Mouse (Mus musculus): ENCODE data around the gene Plcg1. TPM values are rescaled to one million over a fixed set of nuclear protein-coding genes. Genes with fewer than 3 reads are reported as not detected.

Plcg1 gene
- total RNA-seq, 2 experiments from 2014 or later: 102 to 111 TPM

DNA sequence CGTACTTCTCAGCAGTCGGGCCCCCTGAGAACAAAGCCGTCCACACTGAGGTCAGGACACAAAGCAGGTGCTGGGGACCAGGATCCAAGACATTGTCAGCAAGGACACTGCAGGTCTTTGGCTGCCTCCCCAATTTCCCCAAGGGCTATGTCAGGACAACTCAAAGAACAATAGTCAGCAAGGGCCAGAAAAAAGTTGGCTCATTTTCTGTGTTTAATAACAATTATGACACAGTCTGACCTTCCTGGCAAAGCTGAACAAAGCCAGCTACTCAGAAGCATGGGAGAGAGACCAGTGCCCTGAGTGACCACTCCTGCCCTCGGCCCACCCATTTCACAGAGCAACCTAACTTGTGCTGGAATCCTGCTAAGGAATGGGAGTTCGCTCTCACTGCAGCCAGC, 35.3 kb downstream of the Plcg1 start:
- DNase-seq (ENCODE audit: low spot score in 2 of 2): no peak
- intact Hi-C loops (cut with DNase I): no loop called here

DNA sequence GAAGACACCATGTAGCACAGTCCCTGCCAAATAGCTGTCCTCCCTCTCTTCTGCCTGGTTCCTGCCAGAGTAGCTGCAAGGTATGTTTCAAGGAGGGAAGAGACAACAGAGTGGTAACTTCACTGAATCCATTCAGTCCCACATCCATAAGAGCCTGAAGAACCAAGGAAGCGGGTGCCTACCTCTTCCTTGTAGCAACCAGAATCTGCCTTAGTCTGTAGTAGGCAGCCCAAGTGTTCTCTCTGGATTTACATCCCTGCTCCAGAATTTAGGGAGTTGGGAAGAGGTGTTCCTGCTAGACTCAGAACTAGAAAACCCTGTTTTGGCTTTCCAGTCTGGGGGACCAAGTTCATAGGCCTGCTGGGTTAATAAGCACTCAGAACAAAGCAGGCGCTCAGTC, 36.1 kb downstream of the Plcg1 start:
- intact Hi-C loops (cut with DNase I): no loop called here
- DNase-seq (ENCODE audit: low spot score in 2 of 2): no peak

DNA sequence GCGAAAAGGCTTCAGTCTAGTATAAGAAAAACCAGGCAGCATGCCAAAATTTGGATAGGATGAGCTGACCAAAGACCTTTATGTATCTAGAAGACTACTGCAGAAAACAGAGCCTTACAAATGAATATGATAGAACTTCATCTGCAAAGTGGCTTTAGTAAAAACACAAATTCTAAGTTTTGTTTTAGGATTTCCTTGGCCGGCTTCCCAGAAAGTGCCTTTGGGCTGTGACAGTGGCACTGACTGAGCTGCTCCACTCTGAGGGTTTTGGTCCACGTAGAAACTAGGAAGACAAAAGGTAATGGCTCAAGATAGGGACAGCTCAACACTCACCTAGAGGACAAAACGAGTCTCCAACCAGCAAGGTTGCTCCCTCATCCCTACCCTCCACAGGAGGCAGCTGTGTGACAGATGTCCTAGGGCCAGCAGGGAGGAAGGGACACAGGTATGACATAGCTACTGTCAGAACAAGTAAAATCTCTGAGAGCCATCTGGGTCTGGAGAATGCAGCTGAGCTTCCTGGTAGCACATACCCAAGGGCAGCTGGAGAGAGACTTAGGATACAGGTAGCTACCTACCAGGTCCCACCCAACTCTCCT, 37.1 kb downstream of the Plcg1 start:
- intact Hi-C loops (cut with DNase I): no loop called here
- no peak for DNase-seq (ENCODE audit: low spot score in 2 of 2)

DNA sequence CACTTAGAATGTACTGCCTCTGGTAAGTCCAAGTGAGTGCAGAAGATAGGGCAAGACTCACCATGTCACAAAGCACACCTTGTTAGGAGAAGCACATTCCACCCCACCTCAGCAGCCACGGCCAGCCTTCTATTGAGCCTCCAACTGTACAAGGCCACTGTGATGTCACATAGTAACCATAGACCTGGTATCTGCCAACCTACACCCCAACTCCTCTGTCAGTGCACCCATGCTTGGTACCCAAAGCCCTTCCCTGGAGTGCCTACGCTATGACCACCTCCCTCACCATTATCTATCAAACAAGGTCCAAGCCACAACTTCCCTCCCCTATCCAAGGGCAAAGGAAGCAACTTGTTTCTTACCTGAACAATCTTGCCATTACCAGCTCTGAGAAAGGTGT, 37.9 kb downstream of the Plcg1 start:
- DNase-seq (ENCODE audit: low spot score in 2 of 2): no peak
- intact Hi-C loops (cut with DNase I): no loop called here

DNA sequence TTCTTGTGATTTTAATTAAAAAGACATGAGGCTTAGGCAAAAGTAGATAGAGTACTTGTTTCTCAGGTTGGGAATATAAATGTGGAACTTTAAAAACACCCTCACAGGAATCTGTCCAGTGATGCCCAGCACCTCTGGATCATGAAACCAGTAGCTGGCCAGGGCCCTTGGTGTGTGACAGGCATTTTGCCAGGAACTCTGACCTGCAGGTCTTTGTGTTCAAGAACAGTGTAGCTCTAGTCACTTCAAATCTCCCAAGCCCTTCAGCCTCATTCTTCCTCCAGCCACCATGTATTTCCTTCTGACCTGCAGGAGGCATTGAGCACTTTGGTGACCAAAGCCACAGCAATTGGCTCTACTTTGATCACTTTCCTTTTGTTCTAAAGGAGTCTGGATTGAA, 39.3 kb downstream of the Plcg1 start:
- no peak for DNase-seq (ENCODE audit: low spot score in 2 of 2)

DNA sequence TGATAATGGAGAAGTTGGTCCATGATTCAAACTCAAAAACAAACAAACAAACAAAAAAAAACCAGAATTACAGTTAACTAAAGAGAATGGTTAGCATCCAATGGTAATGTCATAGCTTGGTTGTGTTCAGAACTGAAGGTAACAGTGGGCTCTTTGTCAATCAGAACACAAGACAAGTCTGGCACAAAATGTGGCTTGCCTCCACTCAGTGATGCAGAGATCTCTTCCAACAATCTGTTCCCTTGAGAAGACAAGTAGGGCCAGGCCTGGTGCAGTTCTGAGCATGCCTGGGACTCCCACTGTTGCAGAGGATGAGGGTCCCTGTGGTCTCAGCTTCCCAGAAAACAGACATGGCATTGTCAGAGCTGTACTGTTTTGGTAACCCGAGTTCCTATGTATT, 39.8 kb downstream of the Plcg1 start:
- intact Hi-C loops (cut with DNase I): no loop called here
- DNase-seq (ENCODE audit: low spot score in 2 of 2): no peak

More for the DNA sequence above, 39.3 kb downstream of the Plcg1 start:
- intact Hi-C loops (cut with DNase I): no loop called here

DNA sequence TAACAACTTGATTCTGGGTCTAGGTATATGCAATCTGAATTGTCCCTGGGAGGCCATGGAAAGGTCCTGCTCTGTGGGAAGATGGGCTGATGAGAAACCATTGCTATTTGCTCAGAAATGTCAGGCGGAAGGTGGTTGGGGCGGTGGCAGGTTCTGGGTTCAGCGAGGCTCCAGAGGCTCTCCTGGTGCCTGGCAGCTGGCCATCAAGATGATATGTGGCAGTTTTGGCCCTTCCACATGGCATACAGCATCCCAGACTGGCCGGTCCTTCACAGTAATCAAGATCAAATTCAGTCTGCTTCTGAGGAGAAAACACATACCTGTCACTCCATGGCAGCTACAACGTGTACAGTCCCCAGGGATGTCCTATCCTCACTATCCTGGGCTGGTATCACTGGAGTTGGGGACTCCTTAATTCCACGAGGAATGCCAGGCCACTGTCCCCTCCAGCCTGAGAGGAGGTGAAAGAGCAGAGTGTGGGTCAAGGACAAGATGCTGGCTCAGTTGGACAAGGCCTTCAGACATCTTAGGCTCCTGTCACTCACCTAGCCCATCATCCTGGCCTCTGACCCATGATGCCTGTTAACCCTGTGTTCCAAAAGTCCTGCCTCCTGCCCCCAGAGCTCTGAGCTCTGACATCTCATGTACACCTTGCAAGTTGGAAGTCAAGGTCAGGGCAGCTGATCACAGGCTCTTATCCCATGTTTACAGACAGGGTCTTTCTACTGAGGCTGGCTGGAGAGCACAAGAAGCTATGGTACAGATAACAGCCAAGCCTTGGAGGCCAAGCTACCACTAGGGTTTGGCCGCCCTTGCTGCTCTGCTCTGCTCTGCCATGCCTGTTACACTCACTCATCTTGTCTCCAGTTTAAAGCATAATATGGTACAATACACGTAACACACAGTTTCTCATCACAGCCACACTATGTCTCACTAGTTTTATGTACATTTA, 40.5 kb downstream of the Plcg1 start:
- intact Hi-C loops (cut with DNase I): no loop called here
- no peak for DNase-seq (ENCODE audit: low spot score in 2 of 2)

DNA sequence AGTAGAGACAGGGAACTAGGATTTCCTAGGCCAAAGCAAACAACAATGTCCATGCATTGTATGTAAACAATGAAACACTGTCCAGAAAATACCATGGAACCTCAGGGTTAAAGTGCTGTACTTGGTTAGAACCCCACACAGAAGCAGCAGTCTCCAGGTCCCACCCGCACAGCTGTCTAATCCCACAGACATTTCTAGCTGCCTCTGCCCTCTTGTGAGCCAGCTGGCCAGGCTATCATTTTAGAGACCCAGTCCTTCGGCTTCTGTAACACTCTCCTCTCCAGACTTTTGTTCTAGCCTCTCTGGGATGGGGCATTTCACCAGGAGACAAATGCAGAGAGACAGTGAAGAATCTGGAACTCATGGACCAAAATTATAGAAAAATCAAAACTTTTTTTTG, 46.9 kb downstream of the Plcg1 start:
- DNase-seq (ENCODE audit: low spot score in 2 of 2): no peak
- intact Hi-C loops (cut with DNase I): no loop called here

DNA sequence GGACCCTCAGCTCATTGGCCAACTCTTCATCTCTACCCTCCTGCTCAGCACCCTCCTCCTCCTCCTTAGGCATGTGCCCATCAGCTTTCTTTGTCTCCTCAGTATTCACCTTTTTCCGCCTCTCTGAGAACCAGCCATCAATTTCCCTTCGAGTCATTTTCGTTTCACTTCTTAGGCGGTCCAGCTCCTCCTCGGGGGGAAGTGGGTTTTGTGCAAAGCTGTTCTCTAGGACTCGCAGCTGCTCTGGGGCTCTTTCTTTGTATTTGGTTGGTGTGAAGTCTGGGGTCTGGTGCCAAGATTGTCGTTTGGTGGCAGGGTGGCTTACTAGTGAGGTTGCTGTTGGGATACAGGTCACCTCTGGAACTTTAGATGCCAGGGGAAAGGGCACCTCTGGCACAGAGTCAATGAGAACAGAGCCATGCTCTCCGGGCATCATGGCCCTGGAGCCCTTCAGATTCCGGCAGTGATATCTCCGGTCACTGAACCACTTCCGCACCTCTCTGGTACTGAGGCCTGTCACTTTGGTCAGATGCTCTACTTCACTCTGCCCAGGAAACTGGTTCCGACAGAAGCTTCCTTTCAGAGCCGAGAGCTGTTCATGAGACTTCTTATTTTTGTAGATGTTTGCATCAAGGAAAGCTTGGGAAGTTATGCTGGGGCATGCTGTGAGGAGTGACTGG, 49.2 kb downstream of the Plcg1 start:
- DNase-seq (ENCODE audit: low spot score in 2 of 2): no peak
- intact Hi-C loops (cut with DNase I): no loop called here

DNA sequence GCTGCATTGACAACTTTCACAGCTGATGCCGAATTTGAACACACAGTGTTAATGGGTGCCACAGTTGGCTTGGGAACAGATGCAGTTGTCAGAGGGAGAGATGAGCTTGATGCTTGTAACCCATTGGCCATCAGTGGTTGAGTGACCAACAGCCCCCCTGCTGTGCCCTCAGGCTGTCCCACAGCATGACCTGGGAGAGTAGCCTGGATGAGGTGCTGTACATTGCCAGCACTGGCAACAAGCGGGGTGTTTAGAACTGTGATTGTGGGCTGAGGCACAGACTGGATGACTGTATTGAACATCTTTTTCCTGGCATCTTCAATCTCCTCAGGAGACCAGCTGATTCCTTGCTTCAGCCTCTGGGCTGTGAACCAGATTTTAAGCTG, 49.7 kb downstream of the Plcg1 start:
- intact Hi-C loops (cut with DNase I): no loop called here

DNA sequence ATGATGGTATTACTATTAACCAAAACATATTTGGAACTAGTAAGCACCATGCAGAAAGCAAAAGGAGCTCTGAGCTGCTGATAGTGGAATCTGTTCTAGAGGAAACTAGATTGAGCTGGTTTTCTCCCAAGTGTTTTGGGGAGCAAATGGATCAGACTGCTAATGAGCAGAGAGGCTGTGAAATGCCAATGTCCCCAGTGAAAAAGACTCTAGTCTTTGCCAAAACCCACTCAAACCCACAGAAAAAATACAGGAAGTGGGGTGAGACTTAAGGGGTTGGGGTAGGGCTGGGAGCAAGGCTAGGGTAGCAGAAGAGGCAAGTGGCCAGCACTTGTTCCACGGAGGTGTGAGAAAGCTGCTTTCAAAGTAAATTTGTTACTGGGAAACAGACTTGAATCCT, 55.2 kb downstream of the Plcg1 start:
- intact Hi-C loops (cut with DNase I): no loop called here
- peak in 1 of 2 experiments; percentile 49 for DNase-seq (ENCODE audit: low spot score in 2 of 2)

More for the DNA sequence above, 49.7 kb downstream of the Plcg1 start:
- no peak for DNase-seq (ENCODE audit: low spot score in 2 of 2)

DNA sequence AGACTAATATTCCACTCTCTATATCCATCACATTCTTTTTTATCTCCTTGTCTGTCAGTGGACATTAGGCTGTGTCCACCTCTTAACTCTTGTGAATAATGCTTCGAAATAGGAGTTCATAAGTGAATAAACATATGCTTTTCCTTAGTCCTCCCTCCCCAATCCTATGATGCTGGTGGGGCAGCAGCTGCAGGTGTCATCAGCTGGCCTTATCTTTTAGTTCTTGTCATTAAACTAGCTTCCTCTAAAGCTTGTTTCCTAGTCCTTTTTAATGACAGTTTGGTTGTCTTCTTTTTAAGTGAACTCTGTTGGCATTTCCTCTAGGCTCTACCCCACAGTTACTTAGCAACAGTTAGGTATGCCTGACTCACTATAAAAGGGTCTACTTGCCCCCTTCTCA, 57.9 kb downstream of the Plcg1 start:
- no peak for DNase-seq (ENCODE audit: low spot score in 2 of 2)
- intact Hi-C loops (cut with DNase I): no loop called here

DNA sequence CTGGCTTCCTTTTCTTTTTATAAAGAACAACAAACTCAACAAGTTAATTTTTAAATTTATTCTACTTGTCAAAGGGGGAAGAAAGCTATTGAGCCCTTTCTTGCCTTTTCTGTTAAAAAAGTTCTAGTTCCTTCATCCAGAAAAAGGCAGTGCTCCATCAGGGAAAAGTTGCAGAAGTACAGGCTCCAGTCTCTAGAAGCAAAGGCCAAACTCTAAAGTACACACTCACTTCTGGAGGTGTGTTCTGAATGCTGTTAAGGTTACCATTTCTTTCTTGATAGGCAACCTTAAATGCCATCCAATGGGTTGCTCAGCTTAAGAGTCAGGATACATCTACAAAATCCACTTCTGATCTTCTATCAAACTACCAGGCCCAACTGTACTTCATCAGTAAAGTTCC, 58.6 kb downstream of the Plcg1 start:
- intact Hi-C loops (cut with DNase I): no loop called here
- DNase-seq (ENCODE audit: low spot score in 2 of 2): no peak

DNA sequence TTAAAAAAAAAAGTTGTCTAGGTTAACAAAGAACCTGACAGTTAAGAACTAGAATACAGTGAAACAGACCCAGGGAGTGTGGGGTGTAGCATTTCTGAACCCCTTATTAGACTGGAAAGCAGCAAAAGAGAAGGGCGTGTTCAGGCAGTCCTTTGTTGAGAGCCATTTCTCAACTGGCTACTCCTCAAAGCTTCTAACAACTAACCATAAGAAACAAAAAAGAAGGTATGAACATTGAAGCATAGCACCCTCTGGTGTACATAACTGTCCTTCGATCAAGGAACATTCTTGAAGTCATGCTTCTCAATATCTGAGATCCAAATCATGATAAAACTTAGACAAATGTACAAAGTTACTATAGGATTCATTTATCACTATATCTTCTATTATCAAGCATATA, 62.0 kb downstream of the Plcg1 start:
- intact Hi-C loops (cut with DNase I): no loop called here
- no peak for DNase-seq (ENCODE audit: low spot score in 2 of 2)

DNA sequence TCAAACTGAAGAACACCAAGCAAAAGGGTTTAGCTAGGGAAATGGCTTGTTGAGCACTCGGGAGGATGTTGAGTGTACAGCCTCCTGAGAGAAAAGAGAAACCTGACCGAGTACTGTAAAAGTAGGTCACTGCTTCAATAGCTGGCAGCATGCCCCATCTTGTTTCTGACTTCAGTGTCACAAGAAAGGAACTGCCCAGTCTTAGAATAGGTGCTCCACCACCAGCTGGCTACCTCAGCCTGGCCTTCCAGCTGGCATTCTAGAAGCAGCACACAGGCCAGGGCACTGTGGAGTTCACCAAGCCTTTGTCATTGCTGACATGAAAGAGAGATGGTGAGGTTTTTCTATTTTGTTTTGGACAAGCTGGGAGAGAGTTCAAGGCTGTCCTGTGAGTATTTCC, 65.9 kb downstream of the Plcg1 start:
- intact Hi-C loops (cut with DNase I): loop anchor here (5.0 kb wide), 1 partner anchor 65 kb away; the partner anchor contains the start of gene Plcg1
- peak; percentile 31 to 58 for DNase-seq (ENCODE audit: low spot score in 2 of 2)

DNA sequence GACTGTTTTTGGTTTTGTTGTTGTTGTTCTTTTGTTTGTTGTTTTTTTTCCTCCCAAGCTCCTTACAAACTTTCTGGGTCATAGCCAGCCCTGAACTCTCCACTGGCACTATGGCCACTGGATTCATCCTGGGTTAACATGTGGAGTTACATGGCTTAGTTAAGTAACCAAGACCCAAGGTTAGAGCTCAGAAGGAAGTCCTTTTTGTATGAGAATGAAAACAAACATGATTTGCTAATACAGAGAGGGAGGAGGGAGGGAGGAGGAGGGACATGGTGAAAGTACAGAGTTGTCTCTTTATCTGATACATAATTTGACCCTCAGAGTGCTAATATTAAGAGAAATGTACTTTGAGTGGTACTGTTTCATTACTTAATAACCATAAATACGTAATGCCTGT, 67.1 kb downstream of the Plcg1 start:
- no peak for DNase-seq (ENCODE audit: low spot score in 2 of 2)
- intact Hi-C loops (cut with DNase I): loop anchor here (5.0 kb wide), 1 partner anchor 66 kb away; the partner anchor contains the start of gene Plcg1

DNA sequence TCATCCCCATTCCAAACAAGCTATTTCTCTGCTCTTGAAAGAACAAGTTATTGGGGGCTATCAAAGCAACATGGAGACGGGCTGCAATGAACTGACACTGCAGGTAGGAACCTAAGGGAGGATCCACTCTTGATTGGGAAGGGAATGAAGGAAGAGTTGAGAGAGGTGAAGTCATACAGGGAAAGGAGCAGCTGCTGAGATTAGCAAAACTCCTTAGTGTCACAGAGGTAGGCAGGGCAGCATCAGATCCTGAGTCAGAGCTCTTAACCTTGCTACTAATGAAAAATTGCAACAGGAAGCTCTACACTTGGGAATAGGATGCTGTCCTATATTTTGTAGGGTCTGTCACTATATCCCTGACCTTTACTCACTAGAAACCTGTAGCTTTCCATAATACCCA, 69.9 kb downstream of the Plcg1 start:
- intact Hi-C loops (cut with DNase I): no loop called here
- no peak for DNase-seq (ENCODE audit: low spot score in 2 of 2)

DNA sequence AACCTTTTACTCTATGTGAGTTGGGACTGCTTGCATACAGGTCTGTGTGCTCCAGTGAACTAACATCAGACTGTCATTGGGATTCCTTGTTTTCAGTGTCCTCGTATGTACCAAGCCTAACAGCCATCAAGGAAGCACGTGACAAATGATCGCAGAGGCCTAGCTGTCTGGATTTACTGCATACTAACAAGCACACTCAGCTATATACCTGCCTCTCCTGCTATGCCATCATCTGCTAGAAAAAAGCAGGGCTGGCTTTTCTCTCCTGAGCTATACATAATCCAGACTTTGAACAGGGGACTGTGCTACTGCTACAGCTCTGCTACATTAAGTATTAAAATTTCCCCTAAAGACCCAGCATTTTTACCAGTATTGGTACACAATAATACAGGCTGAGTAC, 71.2 kb downstream of the Plcg1 start:
- DNase-seq (ENCODE audit: low spot score in 2 of 2): no peak
- intact Hi-C loops (cut with DNase I): no loop called here

DNA sequence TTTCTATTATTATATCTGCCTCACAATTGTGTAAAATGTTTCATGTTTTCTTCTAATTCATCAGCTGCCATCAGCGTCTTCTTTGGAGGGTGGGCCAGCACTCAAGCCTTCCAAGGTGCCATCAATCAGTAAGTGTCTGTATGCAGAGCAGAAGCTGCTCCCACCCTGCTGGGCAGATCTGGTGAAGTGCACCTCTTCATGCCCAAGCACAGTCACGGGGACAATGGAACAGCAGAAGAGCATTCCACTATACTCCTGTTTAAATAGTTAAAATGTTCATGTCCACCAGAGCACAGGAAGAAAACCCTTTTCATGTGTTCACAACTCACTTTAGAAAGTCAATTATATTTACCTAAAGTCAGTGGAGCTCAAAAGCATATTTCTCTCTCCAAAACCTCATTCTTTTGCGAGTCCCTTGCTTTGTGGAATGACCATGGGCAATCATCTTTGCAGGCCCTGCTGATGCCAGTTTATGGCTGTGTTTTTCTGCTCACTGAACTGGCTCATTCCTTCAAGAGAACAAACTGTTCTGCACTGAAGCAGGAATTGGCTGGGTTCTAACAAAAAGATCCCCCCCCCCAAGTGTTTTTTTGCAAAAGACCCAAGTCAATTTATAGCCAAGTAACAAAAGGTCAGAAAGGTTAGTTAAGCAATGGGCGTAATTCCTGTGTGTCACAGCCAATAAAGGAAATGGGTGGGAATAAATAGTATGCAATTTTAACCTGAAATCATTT, 73.9 kb downstream of the Plcg1 start:
- DNase-seq (ENCODE audit: low spot score in 2 of 2): no peak
- intact Hi-C loops (cut with DNase I): loop anchor here (5.0 kb wide), 1 partner anchor 67 kb away; the partner anchor contains the start of gene Zhx3

DNA sequence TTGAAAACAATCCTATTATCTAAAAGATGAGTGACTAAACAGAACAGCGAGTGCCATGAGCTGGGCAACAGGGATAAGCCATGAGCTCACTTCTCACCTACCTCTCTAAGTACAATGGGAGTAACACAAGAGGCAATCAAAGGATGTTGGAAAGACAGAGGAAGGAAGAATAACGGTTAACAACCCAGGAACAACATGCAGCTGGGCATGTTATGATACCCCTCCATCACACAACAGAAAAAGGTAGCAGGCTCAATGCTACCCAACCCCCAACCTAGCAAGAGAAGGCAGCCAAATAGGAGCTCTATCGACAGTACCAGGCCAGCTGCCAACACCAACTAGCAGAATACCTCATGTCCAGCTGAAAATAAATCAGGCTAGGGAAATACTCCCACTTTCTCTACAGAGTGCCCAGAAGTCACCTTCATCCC, 75.0 kb downstream of the Plcg1 start:
- DNase-seq (ENCODE audit: low spot score in 2 of 2): peak; percentile 23 to 51
- intact Hi-C loops (cut with DNase I): loop anchor here (5.0 kb wide), 1 partner anchor 66 kb away; the partner anchor contains the start of gene Zhx3
